Mouse (Mus musculus) telencephalon, adult 2 months (tissue): ENCODE measurements at regions not wholly inside any gene's neighbourhood (a gene's known extent, or its start where the extent isn't known, plus 50 kb on each side); places are given as distances from the start of the nearest gene placed in this dataset.

Experiments used
- DNase-seq: peaks from one replicate; pipeline ENCODE4 v3.0.0-alpha.2; 2011; ENCODE audit warnings: low read depth, low spot score

DNA sequence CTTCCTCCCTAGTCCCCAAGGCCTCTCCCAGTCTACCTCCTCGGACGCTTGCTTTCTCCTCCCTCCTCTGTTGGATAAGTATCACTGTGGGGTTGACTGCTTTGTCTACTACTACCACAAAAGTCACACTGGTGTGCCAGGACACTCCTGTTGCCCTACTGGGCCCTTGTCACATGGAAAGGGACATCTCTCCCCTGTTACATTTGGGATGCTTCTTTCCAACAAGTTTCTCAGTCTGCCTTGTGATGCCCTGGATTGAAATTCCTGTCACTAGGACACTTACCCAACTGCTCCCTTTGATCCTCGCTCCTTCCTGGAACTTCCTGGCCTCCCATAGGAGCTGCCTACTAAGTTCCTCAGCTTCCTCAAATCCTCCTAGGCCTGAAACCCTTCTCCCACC lies 501.9 kb upstream of the Nox3 start:
- DNase-seq = no peak

DNA sequence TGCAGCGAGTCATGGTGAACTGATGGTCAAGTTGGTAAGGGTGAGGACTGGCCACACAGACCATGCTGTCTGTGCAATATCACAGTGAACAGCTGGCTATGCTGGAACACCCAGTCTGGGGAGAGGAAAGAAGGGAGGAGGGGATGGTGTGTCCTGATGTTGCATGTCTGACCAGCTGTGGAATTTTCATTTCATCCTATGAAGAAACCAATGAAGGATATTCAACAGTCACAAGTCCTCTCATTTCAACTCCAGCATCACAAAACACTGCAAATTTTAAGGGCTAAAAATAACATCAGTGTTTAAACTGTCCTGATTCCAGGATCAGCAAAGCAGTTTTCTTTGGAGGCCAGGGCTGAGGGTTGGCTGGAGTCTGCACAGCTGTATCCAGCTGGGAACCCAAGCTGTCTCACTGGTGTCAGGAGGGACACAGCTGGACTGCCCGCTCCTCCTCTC lies 503.7 kb upstream of the Nox3 start:
- no peak for DNase-seq

DNA sequence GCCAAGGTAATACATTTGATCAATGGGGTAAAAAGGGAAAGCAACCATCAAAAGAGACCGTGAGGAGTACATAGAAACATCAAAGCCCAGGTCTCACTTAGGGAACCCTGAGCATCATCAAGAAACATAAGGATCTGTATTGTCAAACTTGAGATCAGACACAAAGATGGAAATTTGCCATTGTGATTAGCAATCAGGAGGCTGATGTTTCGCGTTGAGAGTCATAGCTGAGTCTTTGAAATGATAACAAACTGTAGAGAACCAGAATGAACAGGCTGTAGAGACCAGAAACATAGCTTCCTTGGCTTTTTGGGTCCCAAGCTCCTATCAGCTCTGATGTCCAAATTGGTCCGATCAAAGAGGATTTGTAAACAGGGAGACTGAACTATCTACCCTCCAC lies 505.2 kb upstream of the Nox3 start:
- no peak for DNase-seq

DNA sequence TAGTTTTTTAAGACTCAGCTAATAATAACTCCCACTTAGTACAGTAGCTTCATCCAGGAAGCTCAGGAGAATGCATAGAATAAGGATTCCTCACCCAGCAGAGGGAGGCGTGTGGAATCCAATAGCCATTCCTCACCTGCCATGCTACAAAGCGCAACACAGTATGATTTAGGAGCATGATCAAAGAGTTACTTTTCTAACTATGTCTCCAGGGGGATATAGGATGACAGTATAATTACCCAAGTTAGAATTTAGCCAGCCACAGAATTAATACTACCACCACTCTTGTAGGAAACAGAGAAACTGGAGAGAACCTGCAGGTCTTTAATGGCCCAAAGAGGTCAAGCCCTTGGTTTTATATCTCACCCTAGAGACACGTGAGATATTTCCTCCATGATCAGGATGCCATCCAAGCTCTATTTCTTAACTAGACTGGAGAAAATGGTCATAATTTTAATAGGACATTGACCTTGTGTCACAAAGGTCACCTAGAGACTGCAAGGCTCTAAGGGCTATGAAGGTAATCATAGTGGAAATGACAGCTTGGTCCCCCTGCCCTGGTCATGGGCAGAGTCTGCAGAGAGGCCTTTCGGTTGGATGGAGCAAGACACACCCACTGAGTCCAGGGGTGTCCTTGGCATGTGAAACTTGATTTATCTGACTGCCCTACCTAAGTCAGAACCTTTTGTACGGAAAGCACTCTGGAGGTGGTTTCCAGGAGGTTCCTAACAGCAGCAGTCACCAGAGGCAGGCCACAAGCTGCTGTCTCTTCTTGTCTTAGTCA lies 512.3 kb upstream of the Nox3 start:
- DNase-seq = no peak

GRCm38 (mm10) chr17:4209650-4210049 lies 513.6 kb upstream of the Nox3 start:
- DNase-seq = no peak

DNA sequence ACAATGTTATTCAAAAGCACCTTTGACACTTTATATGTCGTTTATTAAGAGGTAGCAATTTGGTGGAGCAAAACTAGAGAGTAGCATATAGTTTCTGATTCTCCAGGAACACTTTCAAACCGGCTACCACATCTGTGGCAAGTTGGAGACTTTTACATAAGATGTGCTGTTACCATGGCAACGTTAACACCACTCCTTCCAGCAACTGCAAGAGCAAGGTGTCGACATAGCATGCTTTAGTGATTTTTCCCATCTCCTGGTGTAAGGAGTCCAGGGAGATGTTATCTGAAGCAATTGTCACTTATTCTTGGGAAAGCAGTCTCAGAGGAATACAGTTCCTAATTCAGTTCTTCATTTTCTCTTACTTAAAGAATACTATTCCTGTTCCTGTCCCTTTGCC lies 516.5 kb upstream of the Nox3 start:
- peak; percentile 76 for DNase-seq

GRCm38 (mm10) chr17:4214970-4215369 lies 518.9 kb upstream of the Nox3 start:
- DNase-seq = no peak

- DNase-seq = no peak
Observed at GRCm38 (mm10) chr17:4216203-4216602, 520.1 kb upstream of the Nox3 start.

GRCm38 (mm10) chr17:4216750-4217149 lies 520.7 kb upstream of the Nox3 start:
- DNase-seq = no peak

GRCm38 (mm10) chr17:4220661-4221360 lies 524.8 kb upstream of the Nox3 start:
- peak; percentile 61 for DNase-seq

DNA sequence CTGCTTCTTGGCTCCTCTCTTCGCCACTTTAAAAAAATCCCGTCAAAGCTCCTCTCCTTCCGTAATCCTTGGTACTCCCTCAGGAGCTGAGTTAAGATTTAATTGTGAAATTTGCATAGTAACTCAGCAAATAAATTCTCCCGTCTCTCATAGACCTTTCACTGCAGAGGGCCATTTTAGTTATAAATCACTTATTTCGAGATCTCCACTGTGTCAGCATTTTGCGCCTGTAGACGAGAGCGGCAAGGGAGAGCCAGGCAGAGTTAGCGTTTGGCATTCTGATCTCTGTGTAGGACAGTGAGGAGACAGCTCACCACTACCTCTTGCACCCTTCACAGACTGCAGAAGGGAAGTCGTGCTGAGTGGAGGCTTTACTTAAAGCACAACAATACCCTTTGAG lies 531.8 kb upstream of the Nox3 start:
- no peak for DNase-seq

DNA sequence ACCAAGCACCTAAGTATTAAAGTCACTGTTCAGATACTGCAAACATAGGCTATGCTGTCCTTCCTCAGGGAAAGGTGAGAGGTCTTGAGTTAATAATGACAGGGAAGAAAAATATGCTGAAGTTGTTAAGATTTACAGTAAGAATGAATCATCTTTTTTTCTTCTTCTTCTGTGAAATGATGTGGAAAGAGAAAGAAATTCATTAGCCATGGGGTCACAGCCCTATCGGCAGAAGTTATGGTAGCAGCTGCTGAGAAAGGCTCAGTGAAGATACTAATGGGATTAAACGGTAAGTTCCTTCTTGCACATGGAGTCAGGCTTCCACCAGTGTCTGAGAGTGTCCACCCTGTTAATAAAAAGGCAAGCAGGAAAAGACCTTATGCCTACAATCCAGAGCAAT lies 533.9 kb upstream of the Nox3 start:
- DNase-seq = no peak

DNA sequence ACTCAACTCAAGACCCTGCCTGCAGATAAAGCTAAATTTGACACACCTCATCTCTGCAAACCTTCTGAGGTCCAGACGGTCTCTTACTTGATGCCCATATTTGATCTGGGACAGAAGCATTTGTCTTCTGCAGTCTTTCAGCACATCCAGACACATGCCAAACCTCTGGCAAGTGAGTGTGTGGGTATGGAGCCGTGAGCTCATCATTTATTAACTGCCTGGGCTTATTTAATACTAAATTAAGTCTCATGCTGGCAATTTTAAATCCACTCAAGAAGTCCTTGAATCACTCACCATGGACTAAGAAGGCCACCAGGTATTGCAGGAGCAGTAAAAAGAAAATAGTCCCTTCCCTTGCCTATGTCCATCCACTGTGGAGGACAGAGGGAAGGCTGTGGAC lies 554.4 kb upstream of the Nox3 start:
- no peak for DNase-seq

DNA sequence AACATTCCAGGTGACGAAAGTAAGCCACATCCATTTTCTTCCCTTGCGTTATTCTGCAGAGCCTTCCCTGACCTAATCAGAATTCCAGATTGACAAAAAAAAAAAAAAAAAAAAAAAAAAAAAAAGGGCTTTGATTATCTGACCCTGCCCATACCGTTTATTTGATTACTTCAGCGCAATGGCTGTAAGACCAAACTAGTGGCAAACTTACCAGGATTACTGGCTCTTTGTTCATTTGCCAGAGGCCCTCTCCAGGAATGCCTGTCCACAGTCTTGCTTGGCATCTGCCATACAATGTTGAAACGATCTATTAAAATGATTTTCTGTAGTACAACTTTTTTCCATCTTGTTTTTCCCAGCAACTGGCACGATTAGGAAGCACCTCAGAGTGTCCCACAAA lies 569.4 kb upstream of the Nox3 start:
- DNase-seq = no peak

- DNase-seq = no peak
Observed at GRCm38 (mm10) chr17:4265946-4266345, 569.9 kb upstream of the Nox3 start.

GRCm38 (mm10) chr17:4266487-4266886 lies 570.4 kb upstream of the Nox3 start:
- DNase-seq = no peak

GRCm38 (mm10) chr17:4268380-4268779 lies 572.3 kb upstream of the Nox3 start:
- DNase-seq = no peak

GRCm38 (mm10) chr17:4272456-4272855 lies 576.4 kb upstream of the Nox3 start:
- DNase-seq = no peak

DNA sequence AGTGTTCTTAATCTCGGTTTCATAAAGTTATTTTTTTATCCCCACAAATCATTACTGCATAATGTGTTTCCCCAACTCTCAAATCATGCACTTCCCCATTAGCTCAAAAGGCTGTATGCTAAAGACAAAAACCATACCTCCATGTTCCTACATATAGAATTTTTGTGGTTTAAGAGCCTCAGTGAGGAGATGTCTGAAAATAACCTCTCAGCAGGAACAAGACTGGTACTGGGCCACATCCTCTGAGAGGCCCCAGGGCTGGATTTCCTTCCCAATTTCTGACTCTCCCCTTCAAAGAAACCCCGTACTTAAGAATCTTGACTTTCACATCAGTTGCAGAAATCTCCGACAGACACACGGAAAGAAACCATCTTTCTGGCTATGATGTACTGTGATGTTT lies 580.7 kb upstream of the Nox3 start:
- DNase-seq = no peak

DNA sequence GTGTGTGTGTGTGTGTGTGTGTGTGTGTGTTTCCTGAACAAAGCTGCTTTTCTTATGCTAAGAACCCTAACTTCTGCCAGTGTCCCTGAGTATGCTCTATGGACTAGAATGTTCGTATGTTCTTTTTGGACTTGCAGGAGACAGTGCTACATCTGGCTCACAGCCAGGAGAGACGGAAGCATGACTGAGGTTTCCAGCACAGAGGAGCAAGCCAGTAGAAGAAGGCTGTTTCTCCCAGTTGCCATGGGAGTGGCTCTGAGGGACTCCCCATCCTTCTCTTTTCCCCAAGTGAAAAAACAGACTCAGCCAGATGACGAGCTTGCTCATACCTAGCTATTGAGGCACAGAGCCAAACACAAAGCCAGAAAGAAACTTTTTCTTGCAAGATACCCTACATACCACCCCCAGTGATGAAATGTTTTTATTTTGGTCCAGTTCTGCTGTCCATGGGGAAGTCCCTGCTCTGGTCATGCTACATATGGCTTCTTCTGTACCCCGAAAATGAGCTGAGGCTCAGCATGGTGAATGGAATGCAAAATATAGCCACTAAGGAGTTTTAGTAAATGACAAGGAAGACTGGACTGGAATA lies 582.3 kb upstream of the Nox3 start:
- no peak for DNase-seq

DNA sequence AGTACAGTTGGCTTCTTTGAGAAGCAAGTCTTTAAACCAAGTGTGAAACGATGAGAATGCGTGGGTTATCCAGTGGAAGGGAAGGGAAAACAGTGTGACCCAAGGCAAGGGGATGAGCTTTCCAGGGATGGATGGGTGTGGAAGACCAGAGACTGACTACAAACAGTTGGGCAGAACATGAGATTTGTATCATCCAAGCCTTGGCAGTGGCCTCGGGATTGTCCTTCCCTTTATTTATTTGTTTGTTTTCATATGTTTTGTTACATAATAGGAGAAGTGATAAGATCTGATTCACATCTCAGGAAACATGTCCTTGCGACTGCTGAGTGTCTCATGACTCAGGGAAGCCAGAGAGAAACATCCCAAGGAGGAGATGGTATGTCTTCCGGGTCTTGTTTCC lies 585.4 kb upstream of the Nox3 start:
- no peak for DNase-seq

- DNase-seq = no peak
Observed at GRCm38 (mm10) chr17:4291418-4291817, 595.4 kb upstream of the Nox3 start.
